Mouse (Mus musculus) forebrain, embryonic 10.5 days (tissue): ENCODE results near the gene Gmfb. TPM values are rescaled to one million over a fixed set of nuclear protein-coding genes. Genes with fewer than 3 reads are reported as not detected.

Source experiments
- DNase-seq: peaks from one replicate; pipeline ENCODE4 v3.0.0-alpha.2; 2017; ENCODE audit warnings: low spot score; ENCODE audit errors: extremely low spot score
- H3K27ac ChIP-seq: fragments of 300-500 bp; sonication (generic); 2 replicates; pipeline ENCODE4 v1.5.1; 2016; ENCODE audit warnings: mild to moderate bottlenecking
- H3K27me3 ChIP-seq: fragments of 300-500 bp; sonication (generic); 2 replicates; pipeline ENCODE4 v1.6.1; 2016; ENCODE audit warnings: mild to moderate bottlenecking; ENCODE audit not compliant: poor library complexity, severe bottlenecking
- H3K36me3 ChIP-seq: fragments of 300-500 bp; sonication (generic); replicated peaks from 2 replicates; pipeline ENCODE4 v1.6.1; 2016; ENCODE audit warnings: mild to moderate bottlenecking, moderate library complexity
- H3K4me1 ChIP-seq: fragments of 300-500 bp; sonication (generic); 2 replicates; pipeline ENCODE4 v1.6.1; 2016
- H3K4me3 ChIP-seq: fragments of 300-500 bp; sonication (generic); 2 replicates; pipeline ENCODE4 v1.5.1; 2016; ENCODE audit warnings: mild to moderate bottlenecking, moderate library complexity
- H3K9me3 ChIP-seq: fragments of 300-500 bp; sonication (generic); 2 replicates; pipeline ENCODE4 v1.6.1; 2016; ENCODE audit warnings: mild to moderate bottlenecking, moderate library complexity
- WGBS: fragments of 180-500 bp; shearing (Covaris S2); methylation state at CpG from one replicate; pipeline ENCODE4 v1.1.7; 2016; 5-methylcytosine and 5-hydroxymethylcytosine counted together
- polyA plus RNA-seq: library from polyadenylated mRNA; unstranded; fragments of >200 nt; fragmentation: Nextera tagmentation; extraction: Ambion mirVana; gene quantifications from 2 replicates; pipeline ENCODE4 v1.2.1, GENCODE M21; 2016

Gmfb gene
- 106 and 107 TPM in 2 replicates for polyA plus RNA-seq

DNA sequence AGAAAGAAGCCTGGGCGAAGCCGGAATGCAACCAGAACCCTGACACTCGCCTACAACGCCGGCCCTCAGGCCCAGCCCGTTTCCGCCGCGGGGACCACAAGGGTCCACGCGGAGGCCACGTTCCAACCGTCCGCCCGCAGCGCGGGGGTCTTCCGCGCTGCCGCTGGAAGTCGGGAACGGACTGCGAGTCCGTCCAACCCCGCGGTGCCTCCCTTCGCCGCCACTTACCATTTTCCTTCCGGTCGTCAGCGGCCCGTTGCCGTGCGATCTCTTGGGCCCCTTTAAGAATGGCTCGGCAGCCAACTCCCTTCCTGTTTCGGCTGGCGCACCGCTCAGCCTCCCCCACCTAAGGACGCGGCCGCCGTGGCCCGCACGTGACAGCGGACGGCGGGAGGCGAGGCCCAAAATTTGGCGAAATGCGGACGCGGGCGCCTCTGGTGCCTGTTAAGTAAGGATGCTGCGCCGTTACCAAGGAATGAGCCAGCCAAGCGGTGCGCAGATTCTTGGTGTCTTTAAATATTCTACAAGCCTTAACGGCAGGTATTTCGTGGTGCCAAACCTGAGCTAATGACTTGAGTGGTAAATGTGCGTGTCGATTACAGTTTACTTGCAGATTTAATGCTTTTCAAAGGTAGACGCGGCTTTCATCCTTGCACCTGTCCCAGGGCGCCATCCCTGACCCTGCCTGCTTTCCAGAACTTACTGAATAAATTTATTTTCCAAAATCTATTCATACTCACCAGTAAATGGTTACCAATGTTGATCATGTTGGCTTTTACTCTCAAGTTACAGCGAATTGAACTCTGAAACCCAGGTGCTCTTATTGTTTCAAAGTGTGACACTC, at the start of gene Gmfb:
TSS of gene Gmfb (minus strand) at position 370 of the 844 bp plus-strand sequence.
- WGBS = under 1% methylated on average over 65 of the region's 65 CpGs
- peak within 1 kb of the TSS; percentile 86 for H3K4me3 ChIP-seq
- peak; percentile 91 for DNase-seq
- H3K27me3 ChIP-seq = peaks cover 9% of the 10 kb centered on the region
- no peaks in the 10 kb centered on the region for H3K9me3 ChIP-seq
- peak within 1 kb of the TSS; percentile 93 for H3K27ac ChIP-seq
- peaks cover 19% of the 10 kb centered on the region for H3K4me1 ChIP-seq
- H3K36me3 ChIP-seq = peaks cover 10% of the 10 kb centered on the region

- H3K27me3 ChIP-seq = no peaks in the 10 kb centered on the region
- WGBS = 90% methylated on average over 5 of the region's 5 CpGs
- DNase-seq = no peak
These were observed 40.9 kb upstream of the Gmfb start for GRCm38 (mm10) chr14:46862922-46863321.

GRCm38 (mm10) chr14:46853677-46854076, 31.6 kb upstream of the Gmfb start:
- DNase-seq = no peak
- WGBS = 89% methylated on average over 11 of the region's 11 CpGs

More at GRCm38 (mm10) chr14:46862922-46863321, 40.9 kb upstream of the Gmfb start:
- Histone ChIP-seq H3K36me3 (peaks cover 21% of the 10 kb centered on the region), H3K27ac (no peak overlapping the region), H3K9me3 (0 out of 2 replicates have a peak, but pooled peaks cover 3% of the 10 kb centered on the region), H3K4me1 (no peaks in the 10 kb centered on the region), H3K4me3 (no peak overlapping the region)

GRCm38 (mm10) chr14:46849769-46850168, 27.7 kb upstream of the Gmfb start:
- DNase-seq = no peak
- Histone ChIP-seq H3K4me1 (no peaks in the 10 kb centered on the region), H3K27ac (no peak overlapping the region), H3K36me3 (peaks cover 45% of the 10 kb centered on the region), H3K4me3 (no peak overlapping the region), H3K27me3 (no peaks in the 10 kb centered on the region), H3K9me3 (no peaks in the 10 kb centered on the region)
- 89% methylated on average over 1 of the region's 1 CpGs for WGBS

More at GRCm38 (mm10) chr14:46853677-46854076, 31.6 kb upstream of the Gmfb start:
- no peak overlapping the region for H3K27ac ChIP-seq
- no peaks in the 10 kb centered on the region for H3K27me3 ChIP-seq
- H3K4me1 ChIP-seq = no peaks in the 10 kb centered on the region
- H3K36me3 ChIP-seq = peaks cover 26% of the 10 kb centered on the region
- H3K9me3 ChIP-seq = 0 out of 2 replicates have a peak, but pooled peaks cover under 1% of the 10 kb centered on the region
- H3K4me3 ChIP-seq = no peak overlapping the region

GRCm38 (mm10) chr14:46848736-46849135, 26.7 kb upstream of the Gmfb start:
- H3K27ac ChIP-seq = no peak overlapping the region
- no peaks in the 10 kb centered on the region for H3K4me1 ChIP-seq
- DNase-seq = no peak
- H3K9me3 ChIP-seq = no peaks in the 10 kb centered on the region
- no peak overlapping the region for H3K4me3 ChIP-seq
- peaks cover 47% of the 10 kb centered on the region for H3K36me3 ChIP-seq
- WGBS = 88% methylated on average over 5 of the region's 5 CpGs
- no peaks in the 10 kb centered on the region for H3K27me3 ChIP-seq

DNA sequence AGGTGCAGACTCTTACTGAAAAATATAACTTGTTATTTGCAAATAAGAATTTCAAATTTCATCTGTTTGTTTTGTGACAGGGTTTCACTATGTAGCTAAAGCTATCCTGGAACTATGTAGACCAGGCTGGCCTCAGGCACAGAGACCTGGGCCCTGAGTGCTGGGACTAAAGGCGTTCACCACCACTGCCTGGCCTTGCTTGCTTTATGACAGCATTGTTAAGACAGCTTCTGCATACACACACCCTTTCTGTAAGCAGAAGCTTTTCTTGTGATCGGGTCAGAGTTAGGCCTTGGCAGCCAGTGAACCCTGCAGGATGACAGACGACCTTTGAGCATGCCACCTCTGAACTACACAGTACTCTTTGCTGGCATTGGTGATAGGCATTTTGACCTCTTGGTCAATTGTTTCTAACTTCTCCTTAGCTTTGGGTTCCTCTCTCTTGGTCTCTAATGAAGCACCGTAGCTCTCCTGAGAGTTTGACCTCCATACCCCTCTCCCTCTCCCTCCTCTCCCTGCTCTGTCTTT, 26.1 kb upstream of the Gmfb start:
- WGBS = 90% methylated on average over 4 of the region's 4 CpGs
- Histone ChIP-seq H3K27me3 (no peaks in the 10 kb centered on the region), H3K4me3 (no peak overlapping the region), H3K36me3 (peaks cover 49% of the 10 kb centered on the region), H3K9me3 (no peaks in the 10 kb centered on the region), H3K4me1 (no peaks in the 10 kb centered on the region), H3K27ac (no peak overlapping the region)
- DNase-seq = no peak

GRCm38 (mm10) chr14:46845706-46846105, 23.7 kb upstream of the Gmfb start:
- DNase-seq = no peak
- 93% methylated on average over 11 of the region's 11 CpGs for WGBS
- peaks cover 74% of the 10 kb centered on the region for H3K36me3 ChIP-seq
- H3K4me1 ChIP-seq = no peaks in the 10 kb centered on the region
- no peaks in the 10 kb centered on the region for H3K27me3 ChIP-seq
- H3K9me3 ChIP-seq = no peaks in the 10 kb centered on the region
- H3K27ac ChIP-seq = no peak overlapping the region
- H3K4me3 ChIP-seq = no peak overlapping the region

DNA sequence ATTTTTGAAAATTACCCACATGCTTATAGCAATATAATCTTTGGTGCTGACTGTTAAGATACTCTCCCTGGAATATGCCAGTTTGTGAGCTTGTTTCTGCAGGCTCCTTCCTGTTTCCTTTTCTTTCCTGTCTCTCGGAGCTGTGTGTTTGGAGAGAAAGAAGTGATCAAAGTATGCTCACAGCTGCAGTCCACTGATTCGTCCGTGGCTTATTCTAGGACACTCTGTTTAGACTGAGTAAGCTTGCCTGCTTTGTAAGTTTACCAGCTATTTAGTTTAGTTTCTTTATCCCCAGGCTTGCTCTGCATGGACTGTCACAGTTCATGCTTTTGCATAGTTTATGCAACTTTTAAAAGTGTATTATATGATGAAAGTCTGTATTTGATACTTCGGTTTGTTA, 17.3 kb upstream of the Gmfb start:
- H3K9me3 ChIP-seq = no peaks in the 10 kb centered on the region
- no peaks in the 10 kb centered on the region for H3K4me1 ChIP-seq
- H3K4me3 ChIP-seq = no peak overlapping the region
- no peak for DNase-seq
- 86% methylated on average over 4 of the region's 4 CpGs for WGBS
- H3K27me3 ChIP-seq = no peaks in the 10 kb centered on the region
- no peak overlapping the region for H3K27ac ChIP-seq
- H3K36me3 ChIP-seq = peaks cover 43% of the 10 kb centered on the region

GRCm38 (mm10) chr14:46832354-46833272, 10.6 kb upstream of the Gmfb start:
- WGBS = 10% methylated on average over 40 of the region's 40 CpGs
- DNase-seq = no peak
- H3K27ac ChIP-seq = peak overlapping the region; percentile 90
- H3K4me1 ChIP-seq = peaks cover 29% of the 10 kb centered on the region
- H3K27me3 ChIP-seq = no peaks in the 10 kb centered on the region
- peak overlapping the region; percentile 96 for H3K4me3 ChIP-seq
- no peaks in the 10 kb centered on the region for H3K9me3 ChIP-seq
- no peaks in the 10 kb centered on the region for H3K36me3 ChIP-seq

GRCm38 (mm10) chr14:46831837-46832333, 9.8 kb upstream of the Gmfb start, which contains the start of gene Cgrrf1:
Cgrrf1 (plus strand) TSS chr14:46832125.
- DNase-seq = peak; percentile 98
- peak within 1 kb of the TSS; percentile 90 for H3K27ac ChIP-seq
- WGBS = under 1% methylated on average over 32 of the region's 32 CpGs

GRCm38 (mm10) chr14:46831295-46831694, 9.3 kb upstream of the Gmfb start:
- Histone ChIP-seq H3K4me1 (peaks cover 29% of the 10 kb centered on the region), H3K27ac (peak overlapping the region; percentile 90), H3K36me3 (no peaks in the 10 kb centered on the region), H3K27me3 (no peaks in the 10 kb centered on the region), H3K4me3 (peak overlapping the region; percentile 96), H3K9me3 (no peaks in the 10 kb centered on the region)
- DNase-seq = no peak
- 10% methylated on average over 4 of the region's 4 CpGs for WGBS

More at GRCm38 (mm10) chr14:46831837-46832333, 9.8 kb upstream of the Gmfb start, which contains the start of gene Cgrrf1:
- peaks cover 29% of the 10 kb centered on the region for H3K4me1 ChIP-seq
- H3K27me3 ChIP-seq = no peaks in the 10 kb centered on the region
- no peaks in the 10 kb centered on the region for H3K36me3 ChIP-seq
- no peaks in the 10 kb centered on the region for H3K9me3 ChIP-seq
- peak within 1 kb of the TSS; percentile 96 for H3K4me3 ChIP-seq

DNA sequence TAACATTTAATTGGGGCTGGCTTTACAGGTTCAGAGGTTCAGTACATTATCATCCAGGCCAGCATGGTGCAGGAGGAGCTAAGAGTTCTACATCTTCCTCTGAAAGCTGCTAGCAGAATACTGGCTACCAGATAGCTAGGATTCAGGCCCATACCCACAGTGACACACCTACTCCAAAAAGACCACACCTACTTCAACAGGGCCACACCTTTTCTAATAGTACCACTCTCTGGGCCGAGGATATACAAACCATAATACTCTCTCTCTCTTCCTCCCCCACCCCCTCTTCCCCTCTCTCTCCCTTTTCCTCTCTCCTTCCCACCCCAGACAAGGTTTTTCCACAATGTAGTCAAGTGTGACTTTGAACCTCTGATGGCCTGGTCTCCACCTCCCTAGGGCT, 5.4 kb upstream of the Gmfb start:
- Histone ChIP-seq H3K4me1 (peaks cover 16% of the 10 kb centered on the region), H3K4me3 (no peak overlapping the region), H3K27me3 (peaks cover 9% of the 10 kb centered on the region), H3K36me3 (no peaks in the 10 kb centered on the region), H3K27ac (no peak overlapping the region), H3K9me3 (no peaks in the 10 kb centered on the region)
- no peak for DNase-seq
- 68% methylated on average over 1 of the region's 1 CpGs for WGBS
